Mouse (Mus musculus) embryonic fibroblast, embryonic 13.5 days (primary cell): ENCODE data around the gene Tenm2.

Experiments used
- CTCF ChIP-seq: IDR thresholded peaks from 2 replicates; pipeline ENCODE4 v1.5.1; 2011; ENCODE audit warnings: mild to moderate bottlenecking, control low read depth, low read length, moderate library complexity, borderline replicate concordance; ENCODE audit not compliant: insufficient read depth
- POLR2A ChIP-seq: IDR thresholded peaks from 2 replicates; pipeline ENCODE4 v1.6.1; 2011; ENCODE audit warnings: low read depth, mild to moderate bottlenecking, control low read depth, low read length, moderate library complexity

DNA sequence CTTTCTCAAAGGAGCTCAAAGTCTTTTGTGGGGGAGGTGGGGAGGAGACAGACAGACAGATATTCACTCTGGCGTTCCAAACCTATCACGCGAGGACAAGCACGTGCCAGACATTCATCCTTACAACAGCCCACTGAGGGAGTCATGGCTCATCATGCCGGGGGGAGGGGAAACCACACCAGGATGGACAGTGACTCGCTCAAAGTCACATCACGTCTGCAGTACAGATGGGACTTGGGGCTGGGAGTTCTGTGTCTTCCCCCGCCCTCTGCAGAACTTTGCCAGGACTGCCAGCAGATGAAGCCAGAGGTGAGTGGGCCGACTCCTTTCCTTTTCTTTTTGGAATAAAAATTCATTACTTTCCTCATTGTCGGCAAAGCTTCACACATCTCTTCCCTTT lies 1095.4 kb downstream of the Tenm2 start:
- TF ChIP-seq CTCF = no peak
- no peak for TF ChIP-seq POLR2A
